Mouse (Mus musculus) forebrain, embryonic 16.5 days (tissue): ENCODE measurements around the gene Naaladl2. TPM values are rescaled to one million over a fixed set of nuclear protein-coding genes. Genes with fewer than 3 reads are reported as not detected.

Source experiments
- ATAC-seq: fragments of 200-750 bp; cut with Nextera tagmentation; 2 replicates; pipeline ENCODE4 v1.8.0; 2017; ENCODE audit warnings: mild to moderate bottlenecking, moderate library complexity
- H3K27ac ChIP-seq: fragments of 300-500 bp; sonication (generic); 2 replicates; pipeline ENCODE4 v1.5.1; 2014; ENCODE audit warnings: low read length, control low read depth
- H3K27me3 ChIP-seq: fragments of 300-500 bp; sonication (generic); replicated peaks from 2 replicates; pipeline ENCODE4 v1.6.1; 2014; ENCODE audit warnings: low read length; ENCODE audit not compliant: control insufficient read depth, insufficient read depth
- H3K36me3 ChIP-seq: fragments of 300-500 bp; sonication (generic); 2 replicates; pipeline ENCODE4 v1.6.1; 2014; ENCODE audit not compliant: control insufficient read depth, insufficient read depth
- H3K4me1 ChIP-seq: fragments of 300-500 bp; sonication (generic); replicated peaks from 2 replicates; pipeline ENCODE4 v1.6.1; 2014; ENCODE audit warnings: low read length; ENCODE audit not compliant: control insufficient read depth, insufficient read depth
- H3K4me2 ChIP-seq: fragments of 300-500 bp; sonication (generic); 2 replicates; pipeline ENCODE4 v1.6.1; 2014; ENCODE audit warnings: mild to moderate bottlenecking, low read length, control low read depth
- H3K4me3 ChIP-seq: fragments of 300-500 bp; sonication (generic); replicated peaks from 2 replicates; pipeline ENCODE4 v1.5.1; 2014; ENCODE audit warnings: mild to moderate bottlenecking, low read length, control low read depth
- H3K9ac ChIP-seq: fragments of 300-500 bp; sonication (generic); replicated peaks from 2 replicates; pipeline ENCODE4 v1.6.1; 2014; ENCODE audit warnings: low read depth, low read length, control low read depth
- H3K9me3 ChIP-seq: fragments of 300-500 bp; sonication (generic); 2 replicates; pipeline ENCODE4 v1.6.1; 2016; ENCODE audit warnings: low read length; ENCODE audit not compliant: control insufficient read depth
- WGBS: fragments of 180-500 bp; shearing (Covaris S2); extraction: QIAGEN DNeasy Blood & Tissue Kit; methylation state at CpG from one replicate; pipeline ENCODE4 v1.1.7; 2014; 5-methylcytosine and 5-hydroxymethylcytosine counted together
- polyA plus RNA-seq: library from polyadenylated mRNA; unstranded; fragments of >200 nt; fragmentation: Nextera tagmentation; extraction: Ambion mirVana; gene quantifications from 2 replicates; pipeline ENCODE4 v1.2.1, GENCODE M21; 2015

Naaladl2 gene
- polyA plus RNA-seq, 1 experiment from 2014 or later = 0.10 TPM

DNA sequence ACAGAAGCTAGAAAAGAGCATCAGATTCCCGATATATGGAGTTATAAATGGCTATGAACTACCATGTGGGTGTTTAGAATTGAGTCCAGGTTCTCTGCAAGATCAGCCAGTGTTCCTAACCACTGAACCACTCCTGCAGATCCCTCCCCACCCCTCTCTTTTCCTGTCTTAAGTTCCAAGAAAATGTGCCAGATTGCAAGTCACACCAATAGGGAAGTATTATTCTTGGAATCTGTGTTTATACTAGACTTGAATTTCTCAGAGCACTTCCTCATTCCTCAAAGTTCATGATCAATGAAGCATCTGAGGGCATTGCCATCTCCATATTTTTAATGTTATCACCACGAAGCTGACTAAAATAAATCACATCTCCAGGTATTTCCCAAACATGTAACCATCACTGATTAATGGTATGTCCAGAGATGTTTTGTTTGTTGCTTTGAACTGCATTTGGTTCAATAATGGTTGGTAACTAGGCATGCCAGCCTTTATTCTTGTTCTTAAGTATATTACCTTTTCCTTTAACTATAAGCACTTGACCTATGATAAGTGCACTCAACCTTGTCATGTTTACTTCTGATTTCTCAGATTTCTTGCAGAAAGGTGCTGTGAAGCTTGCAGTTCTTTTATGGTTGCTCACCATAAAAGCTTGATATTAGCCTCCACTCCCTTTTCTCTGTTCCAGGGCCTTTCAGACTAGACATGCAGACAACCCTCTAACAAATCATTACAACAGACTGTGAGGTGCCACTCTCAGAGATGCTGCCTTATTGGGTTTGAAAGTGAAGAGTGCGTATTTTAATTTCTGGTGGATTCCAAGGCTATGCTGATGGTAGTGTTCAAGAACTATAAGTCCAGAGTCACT lies 475.8 kb downstream of the Naaladl2 start:
- ATAC-seq = no peak
- Histone ChIP-seq H3K27me3 (no peaks in the 10 kb centered on the region), H3K9ac (no peak overlapping the region), H3K4me1 (no peaks in the 10 kb centered on the region), H3K4me2 (no peak overlapping the region), H3K4me3 (no peak overlapping the region), H3K27ac (no peak overlapping the region), H3K36me3 (no peaks in the 10 kb centered on the region), H3K9me3 (no peaks in the 10 kb centered on the region)
- 91% methylated on average over 3 of the region's 3 CpGs for WGBS

GRCm38 (mm10) chr3:24665408-24665807 lies 478.7 kb downstream of the Naaladl2 start:
- 86% methylated on average over 1 of the region's 1 CpGs for WGBS
- Histone ChIP-seq H3K9me3 (no peaks in the 10 kb centered on the region), H3K27me3 (no peaks in the 10 kb centered on the region), H3K4me2 (no peak overlapping the region), H3K36me3 (no peaks in the 10 kb centered on the region), H3K27ac (no peak overlapping the region), H3K9ac (no peak overlapping the region), H3K4me3 (no peak overlapping the region), H3K4me1 (no peaks in the 10 kb centered on the region)
- ATAC-seq = no peak

DNA sequence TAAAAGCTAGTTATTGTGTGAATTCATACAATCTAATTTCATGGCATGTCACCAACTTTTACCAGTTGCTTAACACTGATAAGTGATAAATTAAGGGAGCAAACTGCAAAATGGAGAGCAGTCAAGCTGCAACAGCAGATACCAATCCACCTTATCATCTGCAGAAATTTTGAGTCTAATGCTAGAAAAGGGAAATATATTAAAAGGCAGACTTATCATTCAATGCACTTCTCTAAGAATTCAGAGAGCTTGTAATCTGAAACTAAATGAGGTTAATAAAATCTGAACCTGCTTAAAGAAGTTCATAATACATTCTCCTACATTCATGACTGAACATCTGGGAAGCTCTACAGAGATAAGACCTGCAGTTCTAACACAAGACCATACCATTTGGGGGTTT lies 480.3 kb downstream of the Naaladl2 start:
- no peak for ATAC-seq

DNA sequence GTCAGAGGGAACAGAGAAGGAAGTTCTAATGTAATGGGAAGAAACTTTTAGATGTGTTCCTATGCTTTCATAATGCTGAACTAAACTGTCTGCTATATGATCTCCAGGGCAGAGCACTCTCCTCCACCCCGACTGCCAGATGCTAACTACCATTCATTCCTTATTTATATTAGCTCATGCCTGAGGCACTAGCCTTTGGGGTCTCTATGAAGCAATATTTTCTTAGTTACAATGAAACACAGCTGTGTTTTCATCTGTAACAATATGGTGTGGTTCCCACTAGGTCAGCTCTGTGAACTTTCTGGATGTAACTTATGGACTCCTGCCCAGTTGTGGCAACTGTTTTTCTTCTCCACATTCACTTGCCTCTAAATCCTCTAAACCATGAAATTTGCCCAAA lies 514.0 kb downstream of the Naaladl2 start:
- H3K27ac ChIP-seq = no peak overlapping the region
- 64% methylated on average over 1 of the region's 1 CpGs for WGBS

More for the DNA sequence above, 480.3 kb downstream of the Naaladl2 start:
- Histone ChIP-seq H3K4me2 (no peak overlapping the region), H3K9me3 (no peaks in the 10 kb centered on the region), H3K27ac (no peak overlapping the region), H3K4me3 (no peak overlapping the region), H3K9ac (no peak overlapping the region), H3K36me3 (no peaks in the 10 kb centered on the region), H3K27me3 (no peaks in the 10 kb centered on the region), H3K4me1 (no peaks in the 10 kb centered on the region)

GRCm38 (mm10) chr3:24605485-24605884 lies 538.6 kb downstream of the Naaladl2 start:
- Histone ChIP-seq H3K27me3 (no peaks in the 10 kb centered on the region), H3K4me1 (peaks cover 5% of the 10 kb centered on the region), H3K4me2 (no peak overlapping the region), H3K27ac (no peak overlapping the region), H3K9me3 (no peaks in the 10 kb centered on the region), H3K9ac (no peak overlapping the region), H3K4me3 (no peak overlapping the region), H3K36me3 (no peaks in the 10 kb centered on the region)
- ATAC-seq = peak; percentile 93

More for the DNA sequence above, 514.0 kb downstream of the Naaladl2 start:
- no peak for ATAC-seq
- no peaks in the 10 kb centered on the region for H3K4me1 ChIP-seq
- H3K9ac ChIP-seq = no peak overlapping the region
- no peak overlapping the region for H3K4me3 ChIP-seq
- H3K36me3 ChIP-seq = no peaks in the 10 kb centered on the region
- no peaks in the 10 kb centered on the region for H3K9me3 ChIP-seq
- H3K27me3 ChIP-seq = no peaks in the 10 kb centered on the region
- no peak overlapping the region for H3K4me2 ChIP-seq

DNA sequence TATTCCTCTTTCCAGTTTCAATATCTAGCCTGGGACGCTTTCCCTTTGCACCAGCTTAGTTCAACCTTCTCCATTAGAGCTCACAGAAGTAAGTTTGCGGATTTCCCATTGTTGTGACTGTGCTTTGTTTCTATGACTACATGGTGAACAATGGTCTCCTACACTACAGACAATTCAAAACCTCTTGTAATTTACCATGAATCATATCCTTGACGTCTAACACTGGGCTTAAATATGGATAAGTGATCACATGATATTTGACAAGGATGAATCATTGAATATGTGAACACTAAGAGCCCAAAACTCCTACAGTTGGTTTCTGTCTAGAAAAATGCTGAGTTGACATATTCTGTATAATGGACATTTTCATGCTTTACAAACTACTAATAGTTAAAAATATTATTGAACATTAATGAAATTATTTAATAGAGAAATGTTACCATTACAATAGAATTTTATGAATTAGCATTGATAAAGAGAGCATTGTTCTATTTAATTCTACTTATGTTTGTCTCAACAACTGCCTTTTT lies 539.2 kb downstream of the Naaladl2 start:
- H3K9me3 ChIP-seq = no peaks in the 10 kb centered on the region
- no peak overlapping the region for H3K27ac ChIP-seq
- no peak overlapping the region for H3K9ac ChIP-seq
- H3K4me1 ChIP-seq = peaks cover 5% of the 10 kb centered on the region
- no peaks in the 10 kb centered on the region for H3K27me3 ChIP-seq
- no peak overlapping the region for H3K4me3 ChIP-seq
- H3K36me3 ChIP-seq = no peaks in the 10 kb centered on the region
- ATAC-seq = no peak
- H3K4me2 ChIP-seq = no peak overlapping the region
- 55% methylated on average over 3 of the region's 3 CpGs for WGBS

DNA sequence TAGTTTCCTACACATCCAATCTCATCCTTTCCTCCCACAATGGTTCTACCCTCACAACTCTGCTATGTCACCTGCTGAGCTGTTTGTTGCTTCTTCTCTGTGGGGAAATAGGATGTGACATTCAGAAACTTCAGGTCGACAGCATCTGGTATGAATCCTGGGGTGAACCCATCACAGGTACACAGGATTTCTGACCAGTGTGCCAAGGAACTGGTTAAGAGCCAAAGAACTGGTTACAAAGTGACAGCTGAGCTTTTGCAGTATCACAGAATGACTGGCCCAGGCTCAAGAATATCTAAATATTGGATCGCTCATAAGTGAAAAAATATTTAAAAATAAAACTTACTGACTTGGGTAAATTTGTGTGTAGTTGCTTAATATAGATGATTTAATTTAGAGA lies 548.6 kb downstream of the Naaladl2 start:
- H3K27me3 ChIP-seq = no peaks in the 10 kb centered on the region
- no peak for ATAC-seq

GRCm38 (mm10) chr3:24556617-24557016 lies 587.4 kb downstream of the Naaladl2 start:
- 83% methylated on average over 1 of the region's 1 CpGs for WGBS
- no peak overlapping the region for H3K4me3 ChIP-seq
- no peaks in the 10 kb centered on the region for H3K27me3 ChIP-seq
- no peak overlapping the region for H3K4me2 ChIP-seq
- H3K4me1 ChIP-seq = no peaks in the 10 kb centered on the region
- no peak for ATAC-seq
- H3K9me3 ChIP-seq = no peaks in the 10 kb centered on the region
- no peaks in the 10 kb centered on the region for H3K36me3 ChIP-seq
- no peak overlapping the region for H3K27ac ChIP-seq
- no peak overlapping the region for H3K9ac ChIP-seq

More for the DNA sequence above, 548.6 kb downstream of the Naaladl2 start:
- no peak overlapping the region for H3K9ac ChIP-seq
- H3K4me3 ChIP-seq = no peak overlapping the region
- H3K4me1 ChIP-seq = no peaks in the 10 kb centered on the region
- no peaks in the 10 kb centered on the region for H3K36me3 ChIP-seq
- H3K9me3 ChIP-seq = no peaks in the 10 kb centered on the region
- 63% methylated on average over 2 of the region's 2 CpGs for WGBS
- H3K4me2 ChIP-seq = no peak overlapping the region
- no peak overlapping the region for H3K27ac ChIP-seq

DNA sequence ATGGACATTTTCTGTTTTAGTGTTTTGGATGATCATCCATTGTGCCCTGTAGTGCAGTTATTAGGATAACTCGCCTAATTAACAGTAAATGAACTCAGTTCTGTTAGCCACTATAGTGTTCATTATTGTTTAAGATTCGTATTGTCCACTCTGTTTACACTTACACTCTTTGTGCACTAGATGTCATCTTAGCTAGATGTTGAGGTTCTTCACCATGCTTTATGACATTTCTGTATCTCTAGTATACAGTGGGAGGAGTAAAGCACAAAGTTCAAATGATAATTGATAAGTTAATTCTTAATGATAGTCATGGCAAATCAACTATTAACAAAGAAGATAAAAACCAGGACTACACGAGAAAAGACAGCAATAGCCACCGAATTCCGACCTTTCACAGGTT lies 590.4 kb downstream of the Naaladl2 start:
- no peak overlapping the region for H3K9ac ChIP-seq
- ATAC-seq = no peak
- no peak overlapping the region for H3K4me2 ChIP-seq
- no peaks in the 10 kb centered on the region for H3K4me1 ChIP-seq
- no peaks in the 10 kb centered on the region for H3K27me3 ChIP-seq
- H3K27ac ChIP-seq = no peak overlapping the region
- no peaks in the 10 kb centered on the region for H3K36me3 ChIP-seq
- 85% methylated on average over 5 of the region's 5 CpGs for WGBS
- H3K9me3 ChIP-seq = no peaks in the 10 kb centered on the region
- no peak overlapping the region for H3K4me3 ChIP-seq
